Mouse (Mus musculus) C2C12 (cell line): ENCODE measurements around the gene Fam213b. TPM values are rescaled to one million over a fixed set of nuclear protein-coding genes. Genes with fewer than 3 reads are reported as not detected.

Experiments
- H3K27me3 ChIP-seq: one replicate; pipeline ENCODE4 v1.6.1; 2011; ENCODE audit not compliant: control insufficient read depth, insufficient read depth, insufficient read length
- H3K36me3 ChIP-seq: one replicate; pipeline ENCODE4 v1.6.1; 2011; ENCODE audit not compliant: control insufficient read depth, insufficient read depth
- H3K4me3 ChIP-seq: one replicate; pipeline ENCODE4 v1.5.1; 2011; ENCODE audit warnings: mild to moderate bottlenecking, control low read depth; ENCODE audit not compliant: poor library complexity, insufficient read depth, severe bottlenecking
- H3K79me2 ChIP-seq: one replicate; pipeline ENCODE4 v1.6.1; 2011; ENCODE audit not compliant: control insufficient read depth, insufficient read depth
- H3K79me3 ChIP-seq: one replicate; pipeline ENCODE4 v1.6.1; 2011; ENCODE audit warnings: low read depth, control low read depth
- H3ac ChIP-seq: one replicate; pipeline ENCODE3; 2011; ENCODE audit warnings: low read depth; ENCODE audit not compliant: control insufficient read depth, insufficient read length
- CEBPB ChIP-seq: IDR thresholded peaks from one replicate; pipeline ENCODE4 v1.6.1; 2011; ENCODE audit warnings: low read depth, mild to moderate bottlenecking, control low read depth, moderate library complexity
- CTCF ChIP-seq: IDR thresholded peaks from one replicate; pipeline ENCODE4 v1.5.1; 2011; ENCODE audit not compliant: control insufficient read depth, insufficient read depth, insufficient read length
- FOSL1 ChIP-seq: IDR thresholded peaks from one replicate; pipeline ENCODE4 v1.8.0; 2011; ENCODE audit warnings: mild to moderate bottlenecking, low read length; ENCODE audit not compliant: poor library complexity, insufficient read depth, severe bottlenecking
- MAX ChIP-seq: IDR thresholded peaks from one replicate; pipeline ENCODE4 v1.6.1; 2011; ENCODE audit warnings: mild to moderate bottlenecking, control low read depth
- MYOD1 ChIP-seq: IDR thresholded peaks from one replicate; pipeline ENCODE4 v1.6.1; 2011; ENCODE audit warnings: low read depth; ENCODE audit not compliant: control insufficient read depth, insufficient read length
- MYOG ChIP-seq: IDR thresholded peaks from one replicate; pipeline ENCODE4 v1.6.1; 2011; ENCODE audit not compliant: control insufficient read depth, insufficient read length; ENCODE audit errors: extremely low read depth
- USF1 ChIP-seq: IDR thresholded peaks from one replicate; pipeline ENCODE4 v1.6.1; 2011; ENCODE audit warnings: low read depth, mild to moderate bottlenecking, control low read depth, moderate library complexity
- polyA plus RNA-seq: library from polyadenylated mRNA; unstranded; fragments of >200 nt; fragmentation: generic; extraction: Trizol; gene quantifications from one replicate; pipeline ENCODE4 v1.2.1, GENCODE M21; 2012; ENCODE audit warnings: missing spikeins

Fam213b gene
- polyA plus RNA-seq, 1 experiment, result 1.9 TPM

DNA sequence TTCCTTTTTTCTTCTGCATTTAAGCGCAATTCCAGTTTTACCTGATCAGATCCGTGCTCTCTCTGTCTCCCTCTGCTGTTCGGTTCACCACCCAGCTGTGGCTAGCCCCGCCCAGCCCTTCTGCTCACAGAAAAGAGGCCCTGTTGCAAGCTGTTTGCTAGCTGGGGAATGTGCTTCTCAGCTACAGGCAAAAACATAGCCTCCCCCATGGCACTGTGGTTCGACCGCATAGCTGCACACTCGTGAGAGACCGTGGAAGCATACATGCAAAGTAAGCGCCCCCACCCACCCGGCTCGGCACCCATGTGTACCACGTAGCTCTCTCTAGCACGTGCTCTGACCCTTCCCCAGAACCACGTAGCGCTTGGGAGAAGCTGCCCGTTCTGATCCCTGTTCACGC is 8.9 kb upstream of the Fam213b start:
- no peak overlapping the region for H3K4me3 ChIP-seq
- H3K36me3 ChIP-seq, result no peaks in the 10 kb centered on the region
- TF ChIP-seq USF1, result no peak
- TF ChIP-seq FOSL1, result no peak
- peak; percentile 7 for TF ChIP-seq CTCF
- TF ChIP-seq MYOD1, result no peak
- no peak for TF ChIP-seq MAX
- TF ChIP-seq CEBPB, result no peak
- TF ChIP-seq MYOG, result no peak

DNA sequence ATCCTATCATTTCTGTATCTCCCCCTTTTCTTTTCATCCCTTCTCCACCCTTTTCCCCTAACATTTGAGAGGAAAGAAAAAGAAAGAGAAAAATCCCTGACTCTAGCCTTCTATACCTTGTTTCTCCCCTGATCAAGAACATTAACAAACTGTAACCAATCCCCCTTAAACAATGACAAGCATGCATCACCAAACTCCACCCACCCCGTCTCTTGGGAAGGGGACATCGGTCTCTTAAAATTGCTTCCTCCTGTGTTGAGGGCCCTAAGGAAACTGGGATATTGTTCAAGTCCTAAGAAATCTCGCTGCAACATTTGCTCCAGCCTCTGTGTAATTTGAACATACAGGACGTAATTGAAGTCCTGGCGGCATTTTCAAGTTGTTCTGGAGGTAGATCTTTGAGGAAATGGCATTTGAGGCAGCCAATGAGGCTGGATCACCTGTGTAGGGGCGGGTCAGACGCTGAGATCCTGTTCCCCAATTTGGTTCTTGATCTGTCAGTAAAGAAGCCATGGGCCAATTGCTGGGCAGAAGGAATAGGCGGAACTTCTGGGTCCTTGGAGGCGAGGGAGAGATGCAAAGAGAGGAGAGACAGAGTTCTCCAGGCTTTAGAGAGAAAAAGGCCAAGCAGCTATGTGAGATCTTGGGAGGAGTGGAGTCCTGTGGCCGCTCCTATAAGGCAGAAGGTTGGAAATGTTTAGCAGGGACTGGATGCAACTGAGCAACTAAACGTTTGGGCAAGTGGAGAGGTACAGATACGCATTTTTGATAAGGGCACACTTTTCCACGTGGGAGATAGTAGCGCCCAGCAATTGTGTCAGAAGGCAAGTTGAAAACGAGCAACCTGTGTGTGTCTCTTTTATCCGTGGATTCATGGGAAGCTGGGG is 5.5 kb upstream of the Fam213b start:
- peaks cover 16% of the 10 kb centered on the region for H3K27me3 ChIP-seq
- no peaks in the 10 kb centered on the region for H3K36me3 ChIP-seq
- H3ac ChIP-seq, result no peak overlapping the region
- no peaks in the 10 kb centered on the region for H3K79me2 ChIP-seq
- no peak for TF ChIP-seq MAX
- TF ChIP-seq MYOG, result no peak
- no peak for TF ChIP-seq CTCF
- no peak for TF ChIP-seq USF1
- no peak for TF ChIP-seq MYOD1
- TF ChIP-seq FOSL1, result no peak
- no peak for TF ChIP-seq CEBPB
- no peak overlapping the region for H3K4me3 ChIP-seq
- H3K79me3 ChIP-seq, result no peaks in the 10 kb centered on the region

More for the DNA sequence above, 8.9 kb upstream of the Fam213b start:
- Histone ChIP-seq H3K79me2 (no peaks in the 10 kb centered on the region), H3K79me3 (no peaks in the 10 kb centered on the region), H3ac (no peak overlapping the region), H3K27me3 (peaks cover 19% of the 10 kb centered on the region)

DNA sequence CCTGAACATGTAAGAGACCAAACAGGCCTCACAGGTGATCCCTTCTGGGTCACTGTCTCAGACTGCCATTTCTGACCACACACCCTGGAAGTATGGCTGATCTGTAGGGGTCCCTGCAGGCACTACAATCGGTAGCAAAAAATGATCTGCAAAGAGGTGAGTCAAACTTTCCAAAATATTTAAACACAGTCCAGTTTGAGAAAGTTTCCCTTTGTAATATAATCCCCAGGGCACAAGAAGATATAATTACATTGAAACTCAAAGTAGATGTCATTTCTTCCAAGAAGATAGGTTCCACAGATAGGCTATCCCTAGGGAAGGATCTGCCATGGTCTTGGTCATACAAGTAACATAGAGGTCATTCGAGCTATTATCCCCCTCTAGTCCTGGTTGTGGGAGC is 3.4 kb upstream of the Fam213b start:
- H3K79me2 ChIP-seq, result no peaks in the 10 kb centered on the region
- no peak for TF ChIP-seq CEBPB
- TF ChIP-seq FOSL1, result no peak
- TF ChIP-seq MAX, result no peak
- no peak for TF ChIP-seq MYOG
- H3K79me3 ChIP-seq, result no peaks in the 10 kb centered on the region
- no peak overlapping the region for H3ac ChIP-seq
- H3K4me3 ChIP-seq, result no peak overlapping the region
- no peaks in the 10 kb centered on the region for H3K36me3 ChIP-seq
- H3K27me3 ChIP-seq, result peaks cover 25% of the 10 kb centered on the region

DNA sequence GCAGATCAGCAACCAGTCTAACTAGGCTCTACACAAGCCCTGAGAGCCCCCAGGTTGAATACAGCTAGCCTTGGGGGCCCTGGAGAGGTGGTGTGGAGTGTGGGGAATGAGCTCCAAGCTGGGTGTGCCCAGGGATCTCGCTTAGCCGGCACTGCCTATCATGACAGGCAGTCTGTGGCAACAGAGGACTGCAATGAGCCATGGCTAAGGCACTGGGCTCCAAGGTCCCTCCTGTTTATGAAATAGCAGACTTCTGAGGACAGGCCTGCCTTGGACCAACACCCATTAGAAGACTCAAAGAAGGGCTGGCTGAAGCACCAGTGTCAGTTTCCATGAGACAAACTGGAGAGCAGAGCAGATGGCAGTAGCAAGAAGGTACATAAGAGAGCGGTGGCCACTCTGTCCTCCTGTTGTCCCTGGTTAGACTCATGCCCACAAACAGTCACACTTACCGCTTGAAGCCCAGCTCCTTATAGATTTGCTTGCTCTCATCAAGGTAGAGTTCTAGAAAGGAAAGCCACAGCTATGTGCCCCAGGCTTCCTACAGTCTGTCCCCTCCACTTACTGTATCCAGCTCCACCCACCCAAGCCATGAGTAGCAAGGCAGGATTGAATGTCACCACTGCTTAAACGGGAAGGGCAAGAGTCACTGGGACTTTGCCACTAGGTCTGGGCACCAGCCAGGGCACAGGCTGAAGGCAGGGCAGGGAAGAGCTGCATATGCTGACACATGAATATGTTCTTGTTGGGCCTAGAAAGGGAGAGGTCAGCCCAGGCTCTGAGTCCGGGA is 1.1 kb downstream of the Fam213b start:
- peaks cover 55% of the 10 kb centered on the region for H3K27me3 ChIP-seq
- no peaks in the 10 kb centered on the region for H3K79me2 ChIP-seq
- no peaks in the 10 kb centered on the region for H3K36me3 ChIP-seq
- no peaks in the 10 kb centered on the region for H3K79me3 ChIP-seq
- H3ac ChIP-seq, result no peak overlapping the region
- TF ChIP-seq MYOG (no peak), MAX (no peak), CEBPB (no peak), MYOD1 (no peak), USF1 (no peak), FOSL1 (no peak), CTCF (no peak)
- H3K4me3 ChIP-seq, result no peak overlapping the region

DNA sequence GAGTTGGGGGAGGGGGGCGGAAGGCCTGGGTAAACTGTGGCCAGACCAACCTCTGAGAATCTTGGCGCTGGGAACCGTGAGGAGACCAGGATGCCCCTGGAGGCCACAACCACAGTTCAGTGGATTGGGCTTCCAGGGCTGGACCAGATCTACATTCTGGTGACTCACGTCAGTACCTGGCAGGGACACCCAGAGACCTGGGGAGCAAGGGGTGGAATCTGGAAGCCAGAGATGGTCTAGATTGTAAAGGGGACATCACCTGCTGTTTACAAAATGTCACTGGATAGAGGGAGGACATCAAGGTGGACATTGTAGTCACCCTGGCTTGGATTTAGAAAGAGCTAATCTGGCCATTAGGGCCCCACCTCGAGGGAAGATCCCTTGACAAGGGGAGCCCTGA is 3.4 kb downstream of the Fam213b start:
- peaks cover 76% of the 10 kb centered on the region for H3K27me3 ChIP-seq

More for the DNA sequence above, 3.4 kb downstream of the Fam213b start:
- Histone ChIP-seq H3ac (no peak overlapping the region), H3K36me3 (no peaks in the 10 kb centered on the region), H3K79me3 (no peaks in the 10 kb centered on the region), H3K4me3 (no peak overlapping the region), H3K79me2 (no peaks in the 10 kb centered on the region)
- TF ChIP-seq USF1, result no peak
- TF ChIP-seq CEBPB, result no peak
- no peak for TF ChIP-seq FOSL1
- no peak for TF ChIP-seq MYOD1
- no peak for TF ChIP-seq MYOG
- TF ChIP-seq MAX, result no peak
- TF ChIP-seq CTCF, result no peak
